19 mouse cellular contexts compared by ENCODE assay signal in the genomic region with DNA sequence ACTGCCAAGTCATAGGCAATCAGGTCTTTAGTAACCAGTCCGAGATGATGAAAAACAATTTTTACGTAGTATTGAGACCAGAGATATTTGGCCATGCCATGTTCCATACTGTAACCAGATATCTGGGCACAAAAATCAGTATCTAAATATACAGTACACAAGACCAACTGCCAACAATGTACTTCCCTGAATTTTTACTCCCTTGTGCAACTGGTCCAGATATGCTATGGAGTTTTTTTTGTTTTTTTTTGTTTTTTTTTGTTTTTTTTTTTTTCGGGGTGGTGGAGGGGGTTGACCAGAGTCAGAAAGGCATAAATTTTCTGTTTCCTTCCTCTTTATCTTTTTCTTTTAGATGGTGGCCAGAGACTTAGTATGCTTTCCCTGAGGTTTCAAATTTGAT.
DNase-seq lines count a peak whose midpoint lies in the region; TF ChIP-seq lines count a peak whose summit lies in the region.
"Had no signal": no experiment of that assay in that cellular context is flagged by ENCODE, and none has a peak within 500 bp of the region (broad histone marks: within the 10 kb centered on the region; RNA-seq: fewer than 3 reads in every experiment).

No protein-coding gene starts in this region.

- no peaks in the 10 kb centered on the region for H3K9me3 ChIP-seq in MEL (replicated peaks; ENCODE audit: insufficient read depth, low read length)
- H3K9me3 ChIP-seq: G1E had no signal

- TF ChIP-seq CTCF in MEL (IDR thresholded peaks at IDR 0.05 in 2 of 3, conservative IDR thresholded peaks at IDR 0.05 in 1 of 3; ENCODE audit: control insufficient read depth in 1 of 3, insufficient read depth in 1 of 3, low read depth in 2 of 3, low read length in 3 of 3, poor library complexity in 1 of 3, severe bottlenecking in 1 of 3), result no peak

- H3K4me1 ChIP-seq in MEL (ENCODE audit: control insufficient read depth in 1 of 2, insufficient read depth in 2 of 2, low read length in 2 of 2), result peaks cover 7 to 15% of the 10 kb centered on the region in 2 experiments

- TF ChIP-seq POLR2A in MEL (IDR thresholded peaks at IDR 0.05; ENCODE audit: control insufficient read depth in 1 of 2, insufficient read depth in 1 of 2, low read depth in 1 of 2, low read length in 2 of 2, poor library complexity in 1 of 2), result no peak

- H3K27ac ChIP-seq in MEL (ENCODE audit: control insufficient read depth, low read depth, low read length), result peak overlapping the region; percentile 38

- no peak for TF ChIP-seq RAD21 in MEL (IDR thresholded peaks at IDR 0.05; ENCODE audit: low read depth, low read length)

- peak; percentile 63 to 74 for TF ChIP-seq EP300 in MEL (IDR thresholded peaks at IDR 0.05; ENCODE audit: low read depth in 1 of 2, low read length in 2 of 2)

- no peak overlapping the region; the same call in 1 of the 2 replicates for H3K9ac ChIP-seq in MEL (ENCODE audit: control insufficient read depth, low read depth, low read length, poor library complexity, severe bottlenecking)

- peak; percentile 47 for DNase-seq in 416B (ENCODE audit: low read depth)
- DNase-seq in MEL (ENCODE audit: low read depth, low spot score), result peak; percentile 49
- DNase-seq in liver, result no peak
- DNase-seq in kidney, adult 9 months, result no peak
- DNase-seq: adrenal gland, adult 2 months; adrenal gland, adult 8-10 months; adrenal gland, postnatal 10 days; adrenal gland, postnatal 14 days; adrenal gland, postnatal 25 days; adrenal gland, postnatal 36 days; B cell, adult 2 months; cerebellum, adult 11 months; cerebellum, adult 11-12 months; cerebellum, adult 18-20 months; cerebellum, adult 2 months; cerebellum, adult 8-10 months had no signal

- H3K4me3 ChIP-seq in MEL (ENCODE audit: control insufficient read depth in 1 of 2, insufficient read depth in 1 of 2, low read depth in 2 of 2, low read length in 2 of 2), result no peak overlapping the region

- H3K36me3 ChIP-seq in MEL (ENCODE audit: control insufficient read depth in 1 of 2, insufficient read depth in 2 of 2, low read length in 2 of 2), result peaks cover 0 to 18% of the 10 kb centered on the region in 2 experiments; a peak in 2 of 4 replicates
- H3K36me3 ChIP-seq: G1E had no signal

- no peaks in the 10 kb centered on the region for H3K79me2 ChIP-seq in MEL (ENCODE audit: control insufficient read depth, insufficient read depth, low read length, poor library complexity)

- no peaks in the 10 kb centered on the region for H3K27me3 ChIP-seq in MEL (ENCODE audit: control insufficient read depth in 1 of 2, insufficient read depth in 2 of 2, low read length in 2 of 2)
- H3K27me3 ChIP-seq: CH12.LX, Patski had no signal

TF ChIP-seq in MEL, 35 proteins besides CTCF, POLR2A, EP300 and RAD21:
- TF ChIP-seq MEF2A (IDR thresholded peaks at IDR 0.05; ENCODE audit: extremely low read depth, insufficient replicate concordance, low read depth, low read length, poor library complexity, severe bottlenecking), result no peak
- 0 out of 2 replicates have a peak, but pooled peaks have one; percentile 27 for TF ChIP-seq SIN3A (IDR thresholded peaks at IDR 0.05; ENCODE audit: low read length)
- TF ChIP-seq GATA1 (IDR thresholded peaks at IDR 0.05; ENCODE audit: low read depth, low read length), result no peak
- TF ChIP-seq ZNF384 (IDR thresholded peaks at IDR 0.05; ENCODE audit: low read depth, low read length), result peak; percentile 91
- TF ChIP-seq TCF12 (IDR thresholded peaks at IDR 0.05; ENCODE audit: low read depth, low read length), result peak; percentile 33; the same call in 1 of the 2 replicates
- peak; percentile 47; the same call in 1 of the 2 replicates for TF ChIP-seq ETS1 (IDR thresholded peaks at IDR 0.05; ENCODE audit: low read depth, low read length)
- TF ChIP-seq ZKSCAN1 (IDR thresholded peaks at IDR 0.05; ENCODE audit: low read depth, low read length), result 0 out of 2 replicates have a peak, but pooled peaks have one; percentile 38
- peak; percentile 56 for TF ChIP-seq MYB (IDR thresholded peaks at IDR 0.05; ENCODE audit: low read depth, low read length)

Comparison
In these comparisons a context has a peak if more than half of its experiments do, and no peak if none do; other contexts are left out.
1. DNase-seq: peak in 416B (single experiment) and MEL (single experiment); none in liver (single experiment) and kidney, adult 9 months (single experiment).